ENCODE assay signal across 7 mouse cellular contexts in the genomic region with DNA sequence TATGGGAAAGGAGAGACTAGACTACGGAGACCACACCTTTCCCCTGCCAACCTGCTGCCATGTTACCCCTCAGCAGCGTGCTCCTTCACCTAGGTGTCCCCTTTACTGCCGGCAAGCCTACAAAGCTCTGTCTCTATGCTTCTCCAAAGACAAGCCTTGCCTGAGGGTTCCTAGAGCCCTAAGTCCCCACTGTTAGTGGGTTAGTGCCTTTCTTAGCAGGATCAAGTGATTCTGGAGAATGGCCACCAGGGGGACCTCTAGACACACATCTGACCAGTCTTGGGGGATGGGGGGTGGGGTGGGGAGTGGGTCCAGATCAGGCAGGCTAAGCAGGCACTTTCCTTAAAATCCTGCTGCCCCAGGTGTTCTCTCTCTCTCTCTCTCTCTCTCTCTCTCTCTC. TPM values are rescaled to one million over a fixed set of nuclear protein-coding genes. Genes with fewer than 3 reads are reported as not detected.
DNase-seq lines count a peak whose midpoint lies in the region; ATAC-seq and TF ChIP-seq lines count a peak whose summit lies in the region.

No protein-coding gene starts in this region.

- DNase-seq in left cerebral cortex, postnatal 4 days = peak; percentile 73
- DNase-seq in left cerebral cortex, postnatal 10 days (ENCODE audit: extremely low spot score in 1 of 2, low spot score in 2 of 2) = no peak
- DNase-seq in R1 (ENCODE audit: low read depth, low spot score) = peak; percentile 85
- peak; percentile 61 to 64 for DNase-seq in cerebellum, postnatal 36 days
- DNase-seq in hindbrain, postnatal 0 days (ENCODE audit: low spot score) = peak; percentile 85
- peak; percentile 70 for DNase-seq in thymus, postnatal 14 days

- no peak overlapping the region for H3K9ac ChIP-seq in hindbrain, postnatal 0 days (replicated peaks; ENCODE audit: low read length)

- peak; percentile 81 for TF ChIP-seq CTCF in hindbrain, postnatal 0 days (IDR thresholded peaks at IDR 0.05; ENCODE audit: low read depth)

- ATAC-seq in hindbrain, postnatal 0 days = peak; percentile 70; the same call in 1 of the 2 replicates

- no peaks in the 10 kb centered on the region for H3K4me1 ChIP-seq in hindbrain, postnatal 0 days (ENCODE audit: insufficient read depth, low read length)

- H3K4me3 ChIP-seq in hindbrain, postnatal 0 days (ENCODE audit: low read length) = no peak overlapping the region
- H3K4me3 ChIP-seq in macrophage (ENCODE audit: inconsistent target) = no peak overlapping the region

- intact Hi-C loops in left cerebral cortex, postnatal 4 days (cut with DNase I) = no loop called here
- intact Hi-C loops in left cerebral cortex, postnatal 10 days (cut with DNase I) = loop anchor here (5.0 kb wide), 1 partner anchor 75 kb away; no protein-coding TSS in a partner anchor

- H3K27ac ChIP-seq in hindbrain, postnatal 0 days = no peak overlapping the region
- H3K27ac ChIP-seq in macrophage = peak overlapping the region; percentile 83; the same call in 1 of the 2 replicates

- H3K4me2 ChIP-seq in hindbrain, postnatal 0 days (ENCODE audit: low read depth, low read length) = no peak overlapping the region

- no peaks in the 10 kb centered on the region for H3K9me3 ChIP-seq in hindbrain, postnatal 0 days (ENCODE audit: low read length)

- no peaks in the 10 kb centered on the region for H3K36me3 ChIP-seq in hindbrain, postnatal 0 days (ENCODE audit: insufficient read depth, low read length)
- no peaks in the 10 kb centered on the region for H3K36me3 ChIP-seq in macrophage (ENCODE audit: inconsistent target)

- H3K27me3 ChIP-seq in hindbrain, postnatal 0 days (ENCODE audit: insufficient read depth, low read length) = no peaks in the 10 kb centered on the region

- no peaks in the 10 kb centered on the region; the same call in 1 of the 2 replicates for H3K79me2 ChIP-seq in macrophage (ENCODE audit: inconsistent target)

- 28% methylated on average over 3 of the region's 3 CpGs for WGBS in hindbrain, postnatal 0 days
- WGBS in macrophage (ENCODE audit: missing documents) = 33% methylated on average over 3 of the region's 3 CpGs

RNA-seq across cellular contexts. Expression of gene Fut7, which starts 1.2 kb away (rescaled TPM):
- total RNA-seq in left cerebral cortex, postnatal 4 days (2021) = under 1 TPM in 1 of 2 experiments, not detected in 1; 0.16 TPM
- total RNA-seq in left cerebral cortex, postnatal 10 days (2021) = under 1 TPM; 0.22 to 0.41 TPM
- 1.0 TPM in 1 of 2 replicates, not detected in the other for total RNA-seq in hindbrain, postnatal 0 days (2014; rRNA removed)
- polyA plus RNA-seq in hindbrain, postnatal 0 days (2015; fragmentation: Nextera tagmentation; extraction: Ambion mirVana) = 0.18 and 0.20 TPM in 2 replicates
- total RNA-seq in macrophage (2018; cell fraction: chromatin; rRNA removed) = 1 to 10 TPM in 8 of 26 experiments, under 1 TPM in 7, not detected in 11; 0.53 to 4.1 (median 1.2) TPM
- 1 to 10 TPM in 12 of 26 experiments, under 1 TPM in 14; 0.14 to 2.2 (median 0.96) TPM for total RNA-seq in macrophage (2018; cell fraction: cytosol; rRNA removed)
- total RNA-seq in macrophage (2018; cell fraction: nucleus; rRNA removed) = 1 to 10 TPM in 16 of 26 experiments, under 1 TPM in 7, not detected in 3; 0.28 to 4.8 (median 1.5) TPM
- 1.3 to 2.4 TPM (median 2.2 TPM) in 3 replicates for polyA plus RNA-seq in macrophage (2018)

RNA-seq across cellular contexts. Expression of gene Abca2, which starts 6.6 kb away (rescaled TPM):
- total RNA-seq in left cerebral cortex, postnatal 4 days (2021) = 10 to 100 TPM; 78.4 to 99.2 TPM
- 100 to 1,000 TPM; 113 to 121 TPM for total RNA-seq in left cerebral cortex, postnatal 10 days (2021)
- 84.6 and 94.9 TPM in 2 replicates for total RNA-seq in hindbrain, postnatal 0 days (2014; rRNA removed)
- polyA plus RNA-seq in hindbrain, postnatal 0 days (2015; fragmentation: Nextera tagmentation; extraction: Ambion mirVana) = 10.7 and 12.5 TPM in 2 replicates
- total RNA-seq in macrophage (2018; cell fraction: chromatin; rRNA removed) = 10 to 100 TPM in 24 of 26 experiments, 1 to 10 TPM in 2; 5.1 to 62.3 (median 32.4) TPM
- total RNA-seq in macrophage (2018; cell fraction: cytosol; rRNA removed) = 10 to 100 TPM in 6 of 26 experiments, 1 to 10 TPM in 20; 2.9 to 16.2 (median 6.8) TPM
- total RNA-seq in macrophage (2018; cell fraction: nucleus; rRNA removed) = 10 to 100 TPM in 22 of 26 experiments, 1 to 10 TPM in 4; 6.0 to 42.6 (median 16.7) TPM
- polyA plus RNA-seq in macrophage (2018) = 9.5 to 19.7 TPM (median 13.5 TPM) in 3 replicates

RNA-seq across cellular contexts. Expression of gene Npdc1, which starts 22.7 kb away (rescaled TPM):
- total RNA-seq in left cerebral cortex, postnatal 4 days (2021) = 100 to 1,000 TPM; 478 to 490 TPM
- total RNA-seq in left cerebral cortex, postnatal 10 days (2021) = 100 to 1,000 TPM; 401 to 408 TPM
- 249 and 289 TPM in 2 replicates for total RNA-seq in hindbrain, postnatal 0 days (2014; rRNA removed)
- polyA plus RNA-seq in hindbrain, postnatal 0 days (2015; fragmentation: Nextera tagmentation; extraction: Ambion mirVana) = 416 and 422 TPM in 2 replicates
- total RNA-seq in macrophage (2018; cell fraction: chromatin; rRNA removed) = 1 to 10 TPM in 14 of 26 experiments, not detected in 12; 2.2 to 9.8 (median 3.9) TPM
- total RNA-seq in macrophage (2018; cell fraction: cytosol; rRNA removed) = 1 to 10 TPM in 13 of 26 experiments, under 1 TPM in 13; 0.15 to 3.1 (median 1.2) TPM
- 1 to 10 TPM in 15 of 26 experiments, under 1 TPM in 1, not detected in 10; 0.97 to 9.0 (median 2.2) TPM for total RNA-seq in macrophage (2018; cell fraction: nucleus; rRNA removed)
- polyA plus RNA-seq in macrophage (2018) = 1.2 to 2.9 TPM (median 2.5 TPM) in 3 replicates

RNA-seq across cellular contexts. Expression of gene Entpd2, which starts 26.2 kb away (rescaled TPM):
- 1 to 10 TPM; 6.8 to 7.2 TPM for total RNA-seq in left cerebral cortex, postnatal 4 days (2021)
- 10 to 100 TPM; 12.2 to 15.6 TPM for total RNA-seq in left cerebral cortex, postnatal 10 days (2021)
- total RNA-seq in hindbrain, postnatal 0 days (2014; rRNA removed) = 8.4 and 12.9 TPM in 2 replicates
- 10.8 and 12.3 TPM in 2 replicates for polyA plus RNA-seq in hindbrain, postnatal 0 days (2015; fragmentation: Nextera tagmentation; extraction: Ambion mirVana)
- total RNA-seq in macrophage (2018; cell fraction: chromatin; rRNA removed) = not detected
- total RNA-seq in macrophage (2018; cell fraction: cytosol; rRNA removed) = under 1 TPM in 9 of 26 experiments, not detected in 17; 0.06 to 0.19 (median 0.10) TPM
- not detected for total RNA-seq in macrophage (2018; cell fraction: nucleus; rRNA removed)
- 0.07 TPM in 1 of 3 replicates, not detected in the others for polyA plus RNA-seq in macrophage (2018)

RNA-seq across cellular contexts. Expression of gene Clic3, which starts 34.7 kb away (rescaled TPM):
- total RNA-seq in left cerebral cortex, postnatal 4 days (2021) = under 1 TPM in 1 of 2 experiments, not detected in 1; 0.52 TPM
- total RNA-seq in left cerebral cortex, postnatal 10 days (2021) = under 1 TPM in 1 of 2 experiments, not detected in 1; 0.87 TPM
- 0.97 and 3.9 TPM in 2 replicates for total RNA-seq in hindbrain, postnatal 0 days (2014; rRNA removed)
- 4.1 and 4.8 TPM in 2 replicates for polyA plus RNA-seq in hindbrain, postnatal 0 days (2015; fragmentation: Nextera tagmentation; extraction: Ambion mirVana)
- total RNA-seq in macrophage (2018; cell fraction: chromatin; rRNA removed) = not detected
- total RNA-seq in macrophage (2018; cell fraction: cytosol; rRNA removed) = not detected
- total RNA-seq in macrophage (2018; cell fraction: nucleus; rRNA removed) = 1 to 10 TPM in 1 of 26 experiments, not detected in 25; 1.2 TPM
- polyA plus RNA-seq in macrophage (2018) = not detected in 3 replicates

Comparison
In these comparisons a context has a peak if more than half of its experiments do, and no peak if none do; other contexts are left out.
1. DNase-seq: peak in left cerebral cortex, postnatal 4 days (single experiment), R1 (single experiment), cerebellum, postnatal 36 days (2 of 2), hindbrain, postnatal 0 days (single experiment) and thymus, postnatal 14 days (single experiment); none in left cerebral cortex, postnatal 10 days (0 of 2).